Mouse (Mus musculus): ENCODE measurements around the gene Olfr430. TPM values are rescaled to one million over a fixed set of nuclear protein-coding genes. Genes with fewer than 3 reads are reported as not detected.

Olfr430 gene
- total RNA-seq, 2 experiments from 2014 or later: not detected

Other genes starting within 250 kb of the Olfr430 start
- under 1 TPM in 1 of 2 experiments, not detected in 1; 0.26 TPM for gene Ifi211, start 153.6 kb upstream of the Olfr430 start, total RNA-seq (2021)
- gene Mndal, start 124.1 kb upstream of the Olfr430 start, total RNA-seq (2021): 1 to 10 TPM; 2.1 TPM
- gene Ifi203, start 123.9 kb upstream of the Olfr430 start, total RNA-seq (2021): 1 to 10 TPM in 1 of 2 experiments, under 1 TPM in 1; 0.49 to 1.0 TPM
- gene Ifi202b, start 83.9 kb upstream of the Olfr430 start, total RNA-seq (2021): not detected
- gene Ifi205, start 34.8 kb upstream of the Olfr430 start, total RNA-seq (2021): not detected
- not detected for gene Olfr433, start 25.9 kb upstream of the Olfr430 start, total RNA-seq (2021)
- not detected for gene Olfr432, start 17.4 kb upstream of the Olfr430 start, total RNA-seq (2021)
- not detected for gene Olfr429, start 17.7 kb downstream of the Olfr430 start, total RNA-seq (2021)
- gene Olfr427, start 30.3 kb downstream of the Olfr430 start, total RNA-seq (2021): not detected
- gene Olfr231, start 54.6 kb downstream of the Olfr430 start, total RNA-seq (2021): not detected
- not detected for gene Olfr424, start 64.9 kb downstream of the Olfr430 start, total RNA-seq (2021)
- gene Olfr420, start 89.0 kb downstream of the Olfr430 start, total RNA-seq (2021): not detected
- gene Spta1, start 106.2 kb downstream of the Olfr430 start, total RNA-seq (2021): under 1 TPM; 0.16 to 0.32 TPM
- gene Olfr419, start 185.5 kb downstream of the Olfr430 start, total RNA-seq (2021): not detected